Mouse (Mus musculus) adrenal gland, postnatal 10 days (tissue): ENCODE measurements at regions not wholly inside any gene's neighbourhood (a gene's known extent, or its start where the extent isn't known, plus 50 kb on each side); places are given as distances from the start of the nearest gene placed in this dataset.

Experiments used
- DNase-seq: peaks from one replicate; pipeline ENCODE4 v3.0.0; 2021; ENCODE audit warnings: mixed read lengths

- no peak for DNase-seq
These were observed 160.8 kb upstream of the Pitx2 start for GRCm38 (mm10) chr3:129038877-129039276.

- no peak for DNase-seq
These were observed 154.8 kb upstream of the Pitx2 start for GRCm38 (mm10) chr3:129044834-129045233.

- DNase-seq = no peak
These were observed 149.6 kb upstream of the Pitx2 start for GRCm38 (mm10) chr3:129049899-129050597.

- DNase-seq = peak; percentile 3
These were observed 134.0 kb upstream of the Pitx2 start for GRCm38 (mm10) chr3:129065457-129066364.

GRCm38 (mm10) chr3:129069676-129070075 is 130.0 kb upstream of the Pitx2 start:
- DNase-seq = no peak

- DNase-seq = no peak
These were observed 129.2 kb upstream of the Pitx2 start for GRCm38 (mm10) chr3:129070521-129070933.

GRCm38 (mm10) chr3:129071002-129071401 is 128.7 kb upstream of the Pitx2 start:
- DNase-seq = no peak

- no peak for DNase-seq
These were observed 123.3 kb upstream of the Pitx2 start for GRCm38 (mm10) chr3:129076396-129076795.

GRCm38 (mm10) chr3:129103786-129104440 is 95.8 kb upstream of the Pitx2 start:
- no peak for DNase-seq

GRCm38 (mm10) chr3:129104811-129105210 is 94.9 kb upstream of the Pitx2 start:
- DNase-seq = no peak

GRCm38 (mm10) chr3:129106174-129106573 is 93.5 kb upstream of the Pitx2 start:
- DNase-seq = no peak

GRCm38 (mm10) chr3:129130521-129130920 is 69.2 kb upstream of the Pitx2 start:
- DNase-seq = no peak

- no peak for DNase-seq
These were observed 68.5 kb upstream of the Pitx2 start for GRCm38 (mm10) chr3:129131140-129131539.

GRCm38 (mm10) chr3:129131877-129132433 is 67.7 kb upstream of the Pitx2 start:
- no peak for DNase-seq
